Mouse (Mus musculus): Measurements from ENCODE around the gene Csdc2.

GRCm38 (mm10) chr15:81889175-81889574 lies 47.4 kb upstream of the Csdc2 start:
- no peak for TF ChIP-seq CTCF (IDR thresholded peaks at IDR 0.05; ENCODE audit: extremely low read depth, insufficient read depth, low read length)
- TF ChIP-seq POLR2A (IDR thresholded peaks at IDR 0.05; ENCODE audit: extremely low read depth, insufficient read depth, low read length): no peak
